Comparison of ENCODE assay signal across 9 mouse cellular contexts in the genomic region with DNA sequence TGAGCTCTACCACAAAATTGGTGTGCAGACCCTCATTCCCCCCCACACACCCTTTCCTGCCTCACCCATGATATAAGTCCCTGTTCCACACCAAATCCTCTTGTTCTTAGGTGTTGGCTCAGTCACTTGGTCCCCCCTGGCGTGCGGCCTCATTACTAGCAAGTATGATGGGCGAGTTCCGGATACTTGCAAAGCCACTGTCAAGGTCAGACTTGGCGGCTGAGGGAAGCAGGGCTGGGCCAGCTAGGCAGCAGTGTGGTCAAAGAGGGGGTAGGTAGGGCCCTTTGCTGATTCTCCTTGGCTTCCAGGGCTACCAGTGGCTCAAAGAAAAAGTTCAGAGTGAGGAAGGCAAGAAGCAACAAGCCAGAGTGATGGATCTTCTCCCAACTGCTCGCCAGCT. TPM values are rescaled to one million over a fixed set of nuclear protein-coding genes. Genes with fewer than 3 reads are reported as not detected.
DNase-seq lines count a peak whose midpoint lies in the region; ATAC-seq lines count a peak whose summit lies in the region.
"Had no signal": no experiment of that assay in that cellular context is flagged by ENCODE, and none has a peak within 500 bp of the region (broad histone marks: within the 10 kb centered on the region; RNA-seq: fewer than 3 reads in every experiment).

No protein-coding gene starts in this region.

- no peaks in the 10 kb centered on the region for H3K36me3 ChIP-seq in forebrain, embryonic 12.5 days (replicated peaks)
- no peaks in the 10 kb centered on the region for H3K36me3 ChIP-seq in forebrain, embryonic 11.5 days (ENCODE audit: control insufficient read depth, insufficient read depth, low read length)
- H3K36me3 ChIP-seq in lung, embryonic 16.5 days (ENCODE audit: control insufficient read depth, insufficient read depth, low read length): no peaks in the 10 kb centered on the region
- H3K36me3 ChIP-seq in hindbrain, embryonic 15.5 days: no peaks in the 10 kb centered on the region
- H3K36me3 ChIP-seq in neural tube, embryonic 14.5 days (ENCODE audit: control insufficient read depth, insufficient read depth, low read length): no peaks in the 10 kb centered on the region

- H3K27me3 ChIP-seq in forebrain, embryonic 12.5 days: peaks cover 50% of the 10 kb centered on the region
- peaks cover 13% of the 10 kb centered on the region; the same call in 1 of the 2 replicates for H3K27me3 ChIP-seq in forebrain, embryonic 11.5 days (ENCODE audit: control insufficient read depth, insufficient read depth, low read length)
- H3K27me3 ChIP-seq in lung, embryonic 16.5 days (ENCODE audit: control insufficient read depth, insufficient read depth, low read depth, low read length): peaks cover 13% of the 10 kb centered on the region
- peaks cover 7% of the 10 kb centered on the region; the same call in 1 of the 2 replicates for H3K27me3 ChIP-seq in hindbrain, embryonic 15.5 days
- H3K27me3 ChIP-seq in neural tube, embryonic 14.5 days (ENCODE audit: control insufficient read depth, insufficient read depth, low read length): no peaks in the 10 kb centered on the region

- ATAC-seq in forebrain, embryonic 12.5 days (ENCODE audit: low FRiP score): no peak
- no peak for ATAC-seq in forebrain, embryonic 11.5 days (replicated peaks; ENCODE audit: low FRiP score)
- ATAC-seq in lung, embryonic 16.5 days (ENCODE audit: low read depth): no peak
- ATAC-seq in hindbrain, embryonic 15.5 days (ENCODE audit: low FRiP score, low read depth): no peak
- no peak for ATAC-seq in neural tube, embryonic 14.5 days (ENCODE audit: low read depth)

- peak overlapping the region; percentile 43; the same call in 1 of the 2 replicates for H3K4me3 ChIP-seq in forebrain, embryonic 12.5 days (replicated peaks)
- H3K4me3 ChIP-seq in forebrain, embryonic 11.5 days (ENCODE audit: low read depth, low read length): no peak overlapping the region
- H3K4me3 ChIP-seq in lung, embryonic 16.5 days (ENCODE audit: low read length): no peak overlapping the region
- peak overlapping the region; percentile 43; the same call in 1 of the 2 replicates for H3K4me3 ChIP-seq in hindbrain, embryonic 15.5 days
- H3K4me3 ChIP-seq in neural tube, embryonic 14.5 days (ENCODE audit: low read depth, low read length): no peak overlapping the region

- H3K9ac ChIP-seq in forebrain, embryonic 12.5 days: no peak overlapping the region
- no peak overlapping the region; the same call in 1 of the 2 replicates for H3K9ac ChIP-seq in forebrain, embryonic 11.5 days (ENCODE audit: low read length)
- no peak overlapping the region; the same call in 1 of the 2 replicates for H3K9ac ChIP-seq in lung, embryonic 16.5 days (ENCODE audit: low read length)
- no peak overlapping the region for H3K9ac ChIP-seq in hindbrain, embryonic 15.5 days
- H3K9ac ChIP-seq in neural tube, embryonic 14.5 days (replicated peaks; ENCODE audit: low read depth, low read length): no peak overlapping the region

- 89% methylated on average over 6 of the region's 6 CpGs for WGBS in forebrain, embryonic 12.5 days
- WGBS in forebrain, embryonic 11.5 days: 85% methylated on average over 6 of the region's 6 CpGs
- 85% methylated on average over 6 of the region's 6 CpGs for WGBS in lung, embryonic 16.5 days
- WGBS in hindbrain, embryonic 15.5 days: 92% methylated on average over 6 of the region's 6 CpGs
- 89% methylated on average over 6 of the region's 6 CpGs for WGBS in neural tube, embryonic 14.5 days

- H3K27ac ChIP-seq in forebrain, embryonic 12.5 days: no peak overlapping the region
- H3K27ac ChIP-seq in forebrain, embryonic 11.5 days (ENCODE audit: low read depth, low read length): no peak overlapping the region
- H3K27ac ChIP-seq in lung, embryonic 16.5 days (ENCODE audit: low read length): no peak overlapping the region
- peak overlapping the region; percentile 88; the same call in 1 of the 2 replicates for H3K27ac ChIP-seq in hindbrain, embryonic 15.5 days (replicated peaks)
- no peak overlapping the region; the same call in 1 of the 2 replicates for H3K27ac ChIP-seq in neural tube, embryonic 14.5 days (ENCODE audit: low read depth, low read length)
- H3K27ac ChIP-seq: liver, embryonic 14.5 days had no signal

- H3K9me3 ChIP-seq in forebrain, embryonic 12.5 days: no peaks in the 10 kb centered on the region
- H3K9me3 ChIP-seq in forebrain, embryonic 11.5 days (ENCODE audit: control insufficient read depth, low read length): no peaks in the 10 kb centered on the region
- H3K9me3 ChIP-seq in lung, embryonic 16.5 days (ENCODE audit: control insufficient read depth, low read length): no peaks in the 10 kb centered on the region
- no peaks in the 10 kb centered on the region for H3K9me3 ChIP-seq in hindbrain, embryonic 15.5 days
- no peaks in the 10 kb centered on the region for H3K9me3 ChIP-seq in neural tube, embryonic 14.5 days (ENCODE audit: control insufficient read depth, low read length)

- H3K4me1 ChIP-seq in forebrain, embryonic 12.5 days: peaks cover 30% of the 10 kb centered on the region
- H3K4me1 ChIP-seq in forebrain, embryonic 11.5 days (replicated peaks; ENCODE audit: control insufficient read depth, insufficient read depth, low read length): peaks cover 16% of the 10 kb centered on the region
- peaks cover 23% of the 10 kb centered on the region for H3K4me1 ChIP-seq in lung, embryonic 16.5 days (replicated peaks; ENCODE audit: control insufficient read depth, insufficient read depth, low read length)
- peaks cover 33% of the 10 kb centered on the region for H3K4me1 ChIP-seq in hindbrain, embryonic 15.5 days (replicated peaks)
- peaks cover 18% of the 10 kb centered on the region for H3K4me1 ChIP-seq in neural tube, embryonic 14.5 days (ENCODE audit: control insufficient read depth, insufficient read depth, low read length)

- DNase-seq in forebrain, embryonic 11.5 days (ENCODE audit: low spot score): no peak
- DNase-seq in lung, postnatal 25 days (ENCODE audit: low spot score): no peak
- no peak for DNase-seq in layer of hippocampus, postnatal 25 days (ENCODE audit: extremely low spot score in 1 of 2, low spot score in 1 of 2)
- no peak for DNase-seq in kidney, postnatal 36 days

- H3K4me2 ChIP-seq in forebrain, embryonic 12.5 days: peak overlapping the region; percentile 64; the same call in 1 of the 2 replicates
- no peak overlapping the region; the same call in 1 of the 2 replicates for H3K4me2 ChIP-seq in forebrain, embryonic 11.5 days (ENCODE audit: low read depth, low read length, severe bottlenecking)
- peak overlapping the region; percentile 79 for H3K4me2 ChIP-seq in lung, embryonic 16.5 days (ENCODE audit: low read depth, low read length)
- H3K4me2 ChIP-seq in hindbrain, embryonic 15.5 days: peak overlapping the region; percentile 69
- H3K4me2 ChIP-seq in neural tube, embryonic 14.5 days (ENCODE audit: low read depth, low read length): peak overlapping the region; percentile 68; the same call in 1 of the 2 replicates

RNA-seq across cellular contexts. Expression of a gene that starts 5.1 kb away (rescaled TPM):
- 5.1 and 5.5 TPM in 2 replicates for polyA plus RNA-seq in forebrain, embryonic 12.5 days (2016; fragmentation: Nextera tagmentation; extraction: Ambion mirVana)
- polyA plus RNA-seq in forebrain, embryonic 11.5 days (2014; fragmentation: Nextera tagmentation; extraction: Ambion mirVana): 3.5 and 3.7 TPM in 2 replicates
- polyA plus RNA-seq in lung, embryonic 16.5 days (2015; fragmentation: Nextera tagmentation; extraction: Ambion mirVana): 0.62 and 1.6 TPM in 2 replicates
- 4.7 and 5.9 TPM in 2 replicates for polyA plus RNA-seq in hindbrain, embryonic 15.5 days (2015; fragmentation: Nextera tagmentation; extraction: Ambion mirVana)
- polyA plus RNA-seq in neural tube, embryonic 14.5 days (2014; fragmentation: Nextera tagmentation; extraction: Ambion mirVana): 5.7 and 7.3 TPM in 2 replicates
- 10 to 100 TPM; 23.3 to 24.4 TPM for total RNA-seq in layer of hippocampus, postnatal 25 days (2021)

RNA-seq across cellular contexts. Expression of a gene that starts 7.4 kb away (rescaled TPM):
- polyA plus RNA-seq in forebrain, embryonic 12.5 days (2016; fragmentation: Nextera tagmentation; extraction: Ambion mirVana): 185 and 192 TPM in 2 replicates
- 188 and 196 TPM in 2 replicates for polyA plus RNA-seq in forebrain, embryonic 11.5 days (2014; fragmentation: Nextera tagmentation; extraction: Ambion mirVana)
- polyA plus RNA-seq in lung, embryonic 16.5 days (2015; fragmentation: Nextera tagmentation; extraction: Ambion mirVana): 159 and 168 TPM in 2 replicates
- polyA plus RNA-seq in hindbrain, embryonic 15.5 days (2015; fragmentation: Nextera tagmentation; extraction: Ambion mirVana): 183 and 187 TPM in 2 replicates
- 191 and 200 TPM in 2 replicates for polyA plus RNA-seq in neural tube, embryonic 14.5 days (2014; fragmentation: Nextera tagmentation; extraction: Ambion mirVana)
- 10 to 100 TPM; 63.5 to 68.4 TPM for total RNA-seq in layer of hippocampus, postnatal 25 days (2021)

RNA-seq across cellular contexts. Expression of a gene that starts 7.6 kb away (rescaled TPM):
- 49.0 and 52.6 TPM in 2 replicates for polyA plus RNA-seq in forebrain, embryonic 12.5 days (2016; fragmentation: Nextera tagmentation; extraction: Ambion mirVana)
- polyA plus RNA-seq in forebrain, embryonic 11.5 days (2014; fragmentation: Nextera tagmentation; extraction: Ambion mirVana): 31.7 and 32.1 TPM in 2 replicates
- 26.3 and 28.7 TPM in 2 replicates for polyA plus RNA-seq in lung, embryonic 16.5 days (2015; fragmentation: Nextera tagmentation; extraction: Ambion mirVana)
- 16.2 and 17.3 TPM in 2 replicates for polyA plus RNA-seq in hindbrain, embryonic 15.5 days (2015; fragmentation: Nextera tagmentation; extraction: Ambion mirVana)
- 10.3 and 15.7 TPM in 2 replicates for polyA plus RNA-seq in neural tube, embryonic 14.5 days (2014; fragmentation: Nextera tagmentation; extraction: Ambion mirVana)
- total RNA-seq in layer of hippocampus, postnatal 25 days (2021): 10 to 100 TPM; 11.2 to 15.6 TPM

RNA-seq across cellular contexts. Expression of a gene that starts 9.1 kb away (rescaled TPM):
- 44.8 and 46.3 TPM in 2 replicates for polyA plus RNA-seq in forebrain, embryonic 12.5 days (2016; fragmentation: Nextera tagmentation; extraction: Ambion mirVana)
- polyA plus RNA-seq in forebrain, embryonic 11.5 days (2014; fragmentation: Nextera tagmentation; extraction: Ambion mirVana): 25.7 and 30.1 TPM in 2 replicates
- 11.0 and 12.6 TPM in 2 replicates for polyA plus RNA-seq in lung, embryonic 16.5 days (2015; fragmentation: Nextera tagmentation; extraction: Ambion mirVana)
- polyA plus RNA-seq in hindbrain, embryonic 15.5 days (2015; fragmentation: Nextera tagmentation; extraction: Ambion mirVana): 221 and 228 TPM in 2 replicates
- 213 and 260 TPM in 2 replicates for polyA plus RNA-seq in neural tube, embryonic 14.5 days (2014; fragmentation: Nextera tagmentation; extraction: Ambion mirVana)
- 100 to 1,000 TPM; 103 to 110 TPM for total RNA-seq in layer of hippocampus, postnatal 25 days (2021)

RNA-seq across cellular contexts. Expression of a gene that starts 38.1 kb away (rescaled TPM):
- polyA plus RNA-seq in forebrain, embryonic 12.5 days (2016; fragmentation: Nextera tagmentation; extraction: Ambion mirVana): 94.3 and 98.3 TPM in 2 replicates
- 53.0 and 61.4 TPM in 2 replicates for polyA plus RNA-seq in forebrain, embryonic 11.5 days (2014; fragmentation: Nextera tagmentation; extraction: Ambion mirVana)
- polyA plus RNA-seq in lung, embryonic 16.5 days (2015; fragmentation: Nextera tagmentation; extraction: Ambion mirVana): 56.9 and 60.3 TPM in 2 replicates
- 83.5 and 83.7 TPM in 2 replicates for polyA plus RNA-seq in hindbrain, embryonic 15.5 days (2015; fragmentation: Nextera tagmentation; extraction: Ambion mirVana)
- 86.0 and 89.6 TPM in 2 replicates for polyA plus RNA-seq in neural tube, embryonic 14.5 days (2014; fragmentation: Nextera tagmentation; extraction: Ambion mirVana)
- total RNA-seq in layer of hippocampus, postnatal 25 days (2021): 100 to 1,000 TPM; 504 to 538 TPM

Comparison
In these comparisons a context has a peak if more than half of its experiments do, and no peak if none do; other contexts are left out.
1. H3K4me3 ChIP-seq: peak in forebrain, embryonic 12.5 days (single experiment) and hindbrain, embryonic 15.5 days (single experiment); none in forebrain, embryonic 11.5 days (single experiment), lung, embryonic 16.5 days (single experiment) and neural tube, embryonic 14.5 days (single experiment).